Mouse (Mus musculus): ENCODE measurements around the gene Mid2. TPM values are rescaled to one million over a fixed set of nuclear protein-coding genes. Genes with fewer than 3 reads are reported as not detected.

Gene Mid2
- total RNA-seq, 2 experiments from 2014 or later = 0.30 to 0.62 TPM

Other genes starting within 250 kb of the Mid2 start
- gene Prps1, start 208.0 kb upstream of the Mid2 start, total RNA-seq (2015) = 95.7 and 101 TPM in 2 replicates
- 76.2 and 93.0 TPM in 2 replicates for gene Prps1, start 208.0 kb upstream of the Mid2 start, total RNA-seq (2017)
- 24.6 and 26.8 TPM in 2 replicates for gene Tsc22d3, start 63.9 kb upstream of the Mid2 start, total RNA-seq (2015)
- gene Tsc22d3, start 63.9 kb upstream of the Mid2 start, total RNA-seq (2017) = 25.3 and 29.8 TPM in 2 replicates
- gene Tex13b, start 148.8 kb downstream of the Mid2 start, total RNA-seq (2015) = not detected in 2 replicates
- not detected in 2 replicates for gene Tex13b, start 148.8 kb downstream of the Mid2 start, total RNA-seq (2017)
- not detected in 2 replicates for gene Vsig1, start 243.0 kb downstream of the Mid2 start, total RNA-seq (2015)
- gene Vsig1, start 243.0 kb downstream of the Mid2 start, total RNA-seq (2017) = not detected in 2 replicates

All from megakaryocyte progenitor cell, adult 5-6 weeks (primary cell).